Comparison of ENCODE assay signal across 24 mouse cellular contexts in the genomic region with DNA sequence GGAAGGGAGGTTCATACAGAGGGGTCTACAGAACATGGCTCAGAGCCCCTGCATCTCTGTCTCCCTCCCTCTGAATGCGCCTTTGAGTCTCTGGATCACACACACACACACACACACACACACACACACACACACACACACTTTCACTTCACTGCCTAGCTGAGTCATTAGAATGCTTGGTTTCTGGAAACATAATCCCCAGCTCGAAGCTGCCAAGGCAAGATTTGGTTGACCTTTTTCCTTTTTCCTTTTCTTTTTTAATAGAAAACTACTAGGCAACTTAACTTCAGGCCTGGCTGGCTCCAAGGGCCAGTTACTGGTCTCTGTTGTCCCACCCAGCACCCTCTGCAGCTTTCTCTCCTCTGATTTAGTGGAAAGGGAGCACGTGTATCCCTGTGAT. TPM values are rescaled to one million over a fixed set of nuclear protein-coding genes. Genes with fewer than 3 reads are reported as not detected.
DNase-seq lines count a peak whose midpoint lies in the region; ATAC-seq and TF ChIP-seq lines count a peak whose summit lies in the region.
"Had no signal": no experiment of that assay in that cellular context is flagged by ENCODE, and none has a peak within 500 bp of the region (broad histone marks: within the 10 kb centered on the region; RNA-seq: fewer than 3 reads in every experiment).

No protein-coding gene starts in this region.

- TF ChIP-seq POLR2A in embryonic fibroblast, embryonic 13.5 days (IDR thresholded peaks at IDR 0.05; ENCODE audit: low read depth, low read length), result no peak

- H3K4me1 ChIP-seq in hindbrain, postnatal 0 days (ENCODE audit: insufficient read depth, low read length), result no peaks in the 10 kb centered on the region
- no peaks in the 10 kb centered on the region for H3K4me1 ChIP-seq in hindbrain, embryonic 11.5 days (replicated peaks; ENCODE audit: control insufficient read depth, insufficient read depth, low read length)
- no peaks in the 10 kb centered on the region; the same call in 1 of the 2 replicates for H3K4me1 ChIP-seq in embryonic fibroblast, embryonic 13.5 days (ENCODE audit: control insufficient read depth, insufficient read depth, low read length)
- H3K4me1 ChIP-seq in stomach, postnatal 0 days (replicated peaks; ENCODE audit: control insufficient read depth, insufficient read depth), result no peaks in the 10 kb centered on the region
- H3K4me1 ChIP-seq: midbrain, embryonic 15.5 days; neural tube, embryonic 15.5 days had no signal

- no peaks in the 10 kb centered on the region for H3K9me3 ChIP-seq in hindbrain, postnatal 0 days (ENCODE audit: low read length)
- no peaks in the 10 kb centered on the region for H3K9me3 ChIP-seq in hindbrain, embryonic 11.5 days (ENCODE audit: control insufficient read depth, low read length)
- no peaks in the 10 kb centered on the region for H3K9me3 ChIP-seq in stomach, postnatal 0 days (ENCODE audit: control insufficient read depth, low read length)
- H3K9me3 ChIP-seq: embryonic facial prominence, embryonic 13.5 days; forebrain, embryonic 10.5 days; midbrain, embryonic 15.5 days; neural tube, embryonic 15.5 days had no signal

- H3K4me3 ChIP-seq in hindbrain, postnatal 0 days (ENCODE audit: low read length), result no peak overlapping the region
- H3K4me3 ChIP-seq in hindbrain, embryonic 11.5 days (ENCODE audit: low read depth, low read length), result no peak overlapping the region
- H3K4me3 ChIP-seq in embryonic fibroblast, embryonic 13.5 days (ENCODE audit: insufficient read depth, low read length), result no peak overlapping the region
- H3K4me3 ChIP-seq in stomach, postnatal 0 days (ENCODE audit: low read depth, low read length), result no peak overlapping the region
- H3K4me3 ChIP-seq: embryonic facial prominence, embryonic 13.5 days; forebrain, embryonic 10.5 days; left cerebral cortex, adult 2 months; midbrain, embryonic 15.5 days; neural tube, embryonic 15.5 days had no signal

- no peak for TF ChIP-seq CTCF in hindbrain, postnatal 0 days (IDR thresholded peaks at IDR 0.05; ENCODE audit: low read depth)
- no peak for TF ChIP-seq CTCF in embryonic fibroblast, embryonic 13.5 days (IDR thresholded peaks at IDR 0.05; ENCODE audit: borderline replicate concordance, insufficient read depth, low read length)
- TF ChIP-seq CTCF in stomach, postnatal 0 days (IDR thresholded peaks at IDR 0.05; ENCODE audit: low read depth), result no peak

- peak; percentile 50; the same call in 1 of the 2 replicates for ATAC-seq in hindbrain, postnatal 0 days
- no peak for ATAC-seq in hindbrain, embryonic 11.5 days (ENCODE audit: low FRiP score)
- no peak for ATAC-seq in stomach, postnatal 0 days (ENCODE audit: low FRiP score, low TSS enrichment)
- ATAC-seq: liver, postnatal 0 days; midbrain, embryonic 15.5 days; Patski had no signal

- 52% methylated on average over 3 of the region's 3 CpGs for WGBS in hindbrain, postnatal 0 days
- 83% methylated on average over 3 of the region's 3 CpGs for WGBS in hindbrain, embryonic 11.5 days
- WGBS in stomach, postnatal 0 days, result 49% methylated on average over 3 of the region's 3 CpGs

- H3K4me2 ChIP-seq in hindbrain, postnatal 0 days (ENCODE audit: low read depth, low read length), result no peak overlapping the region
- H3K4me2 ChIP-seq in hindbrain, embryonic 11.5 days (replicated peaks; ENCODE audit: low read depth, low read length), result no peak overlapping the region
- no peak overlapping the region for H3K4me2 ChIP-seq in stomach, postnatal 0 days (replicated peaks; ENCODE audit: low read depth)
- H3K4me2 ChIP-seq: embryonic facial prominence, embryonic 13.5 days; midbrain, embryonic 15.5 days; neural tube, embryonic 15.5 days had no signal

- peak; percentile 41 for DNase-seq in adrenal gland, postnatal 14 days
- DNase-seq in adrenal gland, adult 18-20 months (ENCODE audit: low spot score in 2 of 2), result no peak
- no peak for DNase-seq in hindbrain, postnatal 0 days (ENCODE audit: low spot score)
- DNase-seq in hindbrain, embryonic 11.5 days (ENCODE audit: low spot score), result no peak
- DNase-seq in Muller cell, postnatal 12 days (ENCODE audit: inconsistent ontology term), result peak; percentile 71
- no peak for DNase-seq in stomach, postnatal 0 days (ENCODE audit: low spot score)
- no peak for DNase-seq in embryo, embryonic 9.5 days (ENCODE audit: extremely low spot score)
- DNase-seq: cerebellum, adult 18-20 months; cerebellum, postnatal 36 days; gastrocnemius, postnatal 14 days; kidney, adult 18-20 months; kidney, postnatal 14 days; left cerebral cortex, postnatal 4 days; liver, postnatal 0 days; lung, postnatal 10 days; right cerebral cortex, postnatal 14 days; thymus, adult 18-20 months had no signal

- no peak for TF ChIP-seq EP300 in stomach, postnatal 0 days (optimal IDR thresholded peaks at IDR 0.05)

- no peaks in the 10 kb centered on the region for H3K27me3 ChIP-seq in hindbrain, postnatal 0 days (ENCODE audit: insufficient read depth, low read length)
- H3K27me3 ChIP-seq in hindbrain, embryonic 11.5 days (ENCODE audit: control insufficient read depth, insufficient read depth, low read length), result no peaks in the 10 kb centered on the region
- no peaks in the 10 kb centered on the region for H3K27me3 ChIP-seq in stomach, postnatal 0 days (ENCODE audit: control insufficient read depth, insufficient read depth, low read length)
- H3K27me3 ChIP-seq: midbrain, embryonic 15.5 days; neural tube, embryonic 15.5 days had no signal

- H3K9ac ChIP-seq in hindbrain, postnatal 0 days (replicated peaks; ENCODE audit: low read length), result no peak overlapping the region
- no peak overlapping the region for H3K9ac ChIP-seq in hindbrain, embryonic 11.5 days (ENCODE audit: low read depth, low read length)
- H3K9ac ChIP-seq in stomach, postnatal 0 days (ENCODE audit: low read length), result no peak overlapping the region
- H3K9ac ChIP-seq: embryonic facial prominence, embryonic 13.5 days; liver, postnatal 0 days; midbrain, embryonic 15.5 days; neural tube, embryonic 15.5 days had no signal

- no peak overlapping the region for H3K27ac ChIP-seq in hindbrain, postnatal 0 days
- no peak overlapping the region for H3K27ac ChIP-seq in hindbrain, embryonic 11.5 days (ENCODE audit: low read depth, low read length)
- H3K27ac ChIP-seq in embryonic fibroblast, embryonic 13.5 days (ENCODE audit: insufficient read depth, low read length), result peak overlapping the region; percentile 95
- no peak overlapping the region for H3K27ac ChIP-seq in stomach, postnatal 0 days (replicated peaks)
- H3K27ac ChIP-seq: embryonic facial prominence, embryonic 13.5 days; forebrain, embryonic 10.5 days; left cerebral cortex, adult 2 months; midbrain, embryonic 15.5 days; neural tube, embryonic 15.5 days had no signal

- H3K36me3 ChIP-seq in hindbrain, postnatal 0 days (ENCODE audit: insufficient read depth, low read length), result no peaks in the 10 kb centered on the region
- no peaks in the 10 kb centered on the region for H3K36me3 ChIP-seq in hindbrain, embryonic 11.5 days (ENCODE audit: control insufficient read depth, insufficient read depth, low read length)
- H3K36me3 ChIP-seq in stomach, postnatal 0 days (ENCODE audit: control insufficient read depth, insufficient read depth, low read length), result no peaks in the 10 kb centered on the region
- H3K36me3 ChIP-seq: embryonic facial prominence, embryonic 13.5 days; forebrain, embryonic 10.5 days; midbrain, embryonic 15.5 days; neural tube, embryonic 15.5 days had no signal

RNA-seq across cellular contexts. Expression of a gene that starts 16.0 kb away (rescaled TPM):
- 13.5 and 19.1 TPM in 2 replicates for total RNA-seq in adrenal gland, postnatal 14 days (2021)
- 10 to 100 TPM; 14.7 to 18.5 TPM for total RNA-seq in adrenal gland, adult 18-20 months (2021)
- total RNA-seq in hindbrain, postnatal 0 days (2014; rRNA removed), result 45.5 and 57.8 TPM in 2 replicates
- polyA plus RNA-seq in hindbrain, postnatal 0 days (2015; fragmentation: Nextera tagmentation; extraction: Ambion mirVana), result 33.6 and 39.3 TPM in 2 replicates
- polyA plus RNA-seq in hindbrain, embryonic 11.5 days (2014; fragmentation: Nextera tagmentation; extraction: Ambion mirVana), result 9.8 and 10.1 TPM in 2 replicates
- 29.5 and 30.7 TPM in 2 replicates for polyA plus RNA-seq in embryonic fibroblast, embryonic 13.5 days (2011; ENCODE audit: insufficient read length, low read depth, missing spikeins)
- polyA plus RNA-seq in stomach, postnatal 0 days (2015; fragmentation: Nextera tagmentation; extraction: Ambion mirVana), result 6.2 and 7.9 TPM in 2 replicates

Comparison
In these comparisons a context has a peak if more than half of its experiments do, and no peak if none do; other contexts are left out.
1. DNase-seq: peak in adrenal gland, postnatal 14 days (single experiment) and Muller cell, postnatal 12 days (single experiment); none in adrenal gland, adult 18-20 months (0 of 2), hindbrain, postnatal 0 days (single experiment), hindbrain, embryonic 11.5 days (single experiment), stomach, postnatal 0 days (single experiment) and embryo, embryonic 9.5 days (single experiment).